Mouse (Mus musculus) CD4-positive, CD25-positive, alpha-beta regulatory T cell, adult 9 weeks (primary cell): ENCODE results near the gene Cog4. TPM values are rescaled to one million over a fixed set of nuclear protein-coding genes. Genes with fewer than 3 reads are reported as not detected.

Experiments
- polyA plus RNA-seq: library from polyadenylated mRNA; unstranded; fragments of 100-300 nt; shearing (Covaris generic); gene quantifications from one replicate; pipeline ENCODE4 v1.2.1, GENCODE M21; 2017

The Cog4 gene
- 80.4 TPM for polyA plus RNA-seq

DNA sequence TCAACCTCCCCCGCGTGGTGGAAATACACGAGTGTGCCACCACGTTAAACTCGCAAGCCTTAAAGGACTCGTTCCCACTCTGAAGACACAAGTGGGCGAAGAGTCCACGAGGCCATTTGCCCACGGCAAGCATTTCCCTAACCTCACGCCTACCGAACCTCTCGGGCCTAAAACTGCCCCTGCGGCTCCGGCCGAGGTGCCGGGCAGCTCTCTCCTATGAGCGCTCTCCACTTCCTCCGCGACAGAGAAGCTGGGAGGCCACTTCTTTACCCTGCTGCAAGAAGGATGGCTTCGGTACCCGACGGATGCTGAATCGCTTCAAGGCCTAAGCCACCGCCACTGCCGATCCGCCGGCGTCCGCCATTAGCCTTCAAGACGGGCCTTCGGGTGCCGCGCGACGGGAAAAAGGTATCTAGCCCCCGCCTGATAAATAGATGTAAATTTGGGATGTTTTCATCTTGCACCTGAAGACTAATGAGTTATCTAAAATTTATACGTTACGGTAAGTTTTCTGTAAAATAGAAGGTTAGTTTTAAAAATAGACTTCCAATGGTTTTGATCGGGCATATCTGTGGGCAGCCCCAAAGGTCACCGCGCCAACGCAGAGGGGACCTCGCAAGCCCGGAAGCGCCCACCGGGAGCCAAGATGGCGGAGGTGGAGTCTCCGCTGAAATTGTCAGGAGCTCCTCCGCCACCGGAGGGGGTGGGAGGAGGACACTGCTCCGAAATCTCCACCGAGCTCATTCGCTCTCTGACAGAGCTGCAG is at the start of gene Cog4, which contains the start of gene Sf3b3:
Gene Cog4, plus strand, starts transcription at position 196 of the 766 bp plus-strand sequence.
Gene Sf3b3, minus strand, starts transcription at position 383 of the 766 bp plus-strand sequence.

DNA sequence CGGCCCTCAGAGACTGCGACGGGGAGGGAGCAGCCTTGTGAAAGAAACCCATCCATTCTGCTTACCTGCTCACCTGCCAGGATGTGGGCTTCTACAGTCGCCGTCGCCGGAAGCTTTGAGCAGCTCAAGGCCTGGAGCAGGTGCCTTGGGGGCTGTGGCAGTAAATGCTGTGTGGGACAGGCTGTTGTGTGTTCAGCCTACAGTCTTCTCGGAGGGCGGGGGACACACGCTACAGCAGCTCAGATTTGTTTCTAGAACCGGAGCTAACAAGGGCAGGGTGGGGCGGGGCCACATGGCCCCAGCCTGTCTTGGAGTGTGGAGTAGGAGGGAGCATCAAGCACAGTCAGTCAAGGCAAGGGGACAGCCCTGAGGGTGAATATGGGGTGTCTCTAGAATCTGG is 40.7 kb upstream of the Cog4 start, which contains the start of gene Il34:
Gene Il34, minus strand, starts transcription at position 256 of the 400 bp plus-strand sequence.

GRCm38 (mm10) chr8:110901839-110902578 is 55.6 kb downstream of the Cog4 start, which contains the start of gene Fuk:
Fuk (minus strand) TSS chr8:110902488.

GRCm38 (mm10) chr8:110919341-110920031 is 73.1 kb downstream of the Cog4 start, which contains the start of gene St3gal2:
St3gal2 (plus strand) TSS chr8:110919922.

Other genes with a start within 250 kb of the Cog4 start
- 9.1 TPM for gene Vac14, start 228.0 kb upstream of the Cog4 start, polyA plus RNA-seq
- gene Mtss1l, start 125.1 kb upstream of the Cog4 start, polyA plus RNA-seq = not detected
- gene Il34, start 40.7 kb upstream of the Cog4 start, polyA plus RNA-seq = not detected
- gene Sf3b3, start 187 bp downstream of the Cog4 start, polyA plus RNA-seq = 240 TPM
- gene Fuk, start 55.9 kb downstream of the Cog4 start, polyA plus RNA-seq = 10.5 TPM
- 4.8 TPM for gene St3gal2, start 73.3 kb downstream of the Cog4 start, polyA plus RNA-seq
- 19.6 TPM for gene Ddx19a, start 151.2 kb downstream of the Cog4 start, polyA plus RNA-seq
- 19.2 TPM for gene Ddx19b, start 185.2 kb downstream of the Cog4 start, polyA plus RNA-seq
- gene Aars, start 186.5 kb downstream of the Cog4 start, polyA plus RNA-seq = 48.6 TPM
- not detected for gene Exosc6, start 209.7 kb downstream of the Cog4 start, polyA plus RNA-seq
- gene Clec18a, start 245.8 kb downstream of the Cog4 start, polyA plus RNA-seq = not detected
- gene Pdpr, start 248.0 kb downstream of the Cog4 start, polyA plus RNA-seq = 10.5 TPM